Mouse (Mus musculus) cortical plate, adult 2 months (tissue): ENCODE results near the gene Gm4312.

Experiments
- CTCF ChIP-seq: fragments of 200-500 bp; IDR thresholded peaks from 2 replicates; pipeline ENCODE4 v1.5.1; 2011; ENCODE audit warnings: mild to moderate bottlenecking, control low read depth, low read length; ENCODE audit not compliant: insufficient read depth; ENCODE audit errors: extremely low read depth
- POLR2A ChIP-seq: fragments of 200-500 bp; IDR thresholded peaks from 2 replicates; pipeline ENCODE4 v1.6.1; 2011; ENCODE audit warnings: mild to moderate bottlenecking, low read length, control low read depth; ENCODE audit not compliant: insufficient read depth; ENCODE audit errors: extremely low read depth

DNA sequence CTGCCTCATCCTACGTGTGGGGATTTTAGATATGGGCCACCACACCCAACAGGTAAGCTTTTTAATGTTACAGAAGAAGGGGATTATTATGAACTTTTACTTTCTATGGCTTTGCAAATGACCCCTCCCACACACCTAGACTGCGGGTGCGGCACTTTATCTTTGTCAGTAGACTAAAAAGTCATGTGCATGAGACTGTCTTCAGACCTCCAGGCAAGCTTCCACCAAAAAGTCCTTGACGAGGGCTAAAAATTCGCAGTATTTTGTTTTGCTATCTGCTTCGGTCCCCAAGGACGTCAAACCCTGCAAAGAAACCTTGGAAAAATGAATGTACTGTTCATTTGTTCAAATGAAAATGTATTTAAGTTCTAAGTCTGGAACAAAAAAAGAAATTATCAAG lies 33.2 kb upstream of the Gm4312 start:
- TF ChIP-seq CTCF, result no peak
- no peak for TF ChIP-seq POLR2A
